In genomic region chr17:29613453-29613852, GRCm38 (mm10) we compare ENCODE assay signal across 7 mouse cellular contexts. TPM values are rescaled to one million over a fixed set of nuclear protein-coding genes. Genes with fewer than 3 reads are reported as not detected.
DNase-seq lines count a peak whose midpoint lies in the region; ATAC-seq and TF ChIP-seq lines count a peak whose summit lies in the region.
"Not testable (repeated sequence)": the region's sequence is repeated elsewhere in the genome, so short reads cannot be mapped to it uniquely, and the experiment has no call there.

No protein-coding gene starts in this region.

- peak; percentile 65 for TF ChIP-seq CTCF in Patski (IDR thresholded peaks at IDR 0.05)
- peak; percentile 39; the same call in 1 of the 2 replicates for TF ChIP-seq CTCF in gastrocnemius, adult 2 months (IDR thresholded peaks at IDR 0.05)
- peak; percentile 43 for TF ChIP-seq CTCF in left cerebral cortex, adult 2 months (IDR thresholded peaks at IDR 0.05)
- peak; percentile 11; the same call in 1 of the 2 replicates for TF ChIP-seq CTCF in liver, postnatal 0 days (IDR thresholded peaks at IDR 0.05; ENCODE audit: low read depth)
- TF ChIP-seq CTCF in midbrain, postnatal 0 days (IDR thresholded peaks at IDR 0.05), result peak; percentile 37

- CTCF ChIA-PET in Patski (lab: Charles Lee), result interaction anchor here (0.9 kb wide), 1 partner anchor 30 kb away, joined by 3 read pairs; no protein-coding TSS in a partner anchor

- not testable (repeated sequence) for H3K27me3 ChIP-seq in Patski; liver, postnatal 0 days (ENCODE audit: insufficient read depth, low read length); midbrain, postnatal 0 days (ENCODE audit: insufficient read depth, low read length)

- in situ Hi-C loops in Patski (cut with MboI; ENCODE audit: low pct_unique_long_range_greater_than_20kb), result not testable (repeated sequence)

- intact Hi-C loops in gastrocnemius, adult 2 months (cut with DNase I); left cerebral cortex, adult 2 months (cut with DNase I): not testable (repeated sequence)

- not testable (repeated sequence) for H3K4me3 ChIP-seq in gastrocnemius, adult 2 months; left cerebral cortex, adult 2 months; liver, postnatal 0 days (ENCODE audit: low read depth, low read length); midbrain, postnatal 0 days (ENCODE audit: low read depth, low read length)

- not testable (repeated sequence) for H3K9me3 ChIP-seq in liver, postnatal 0 days (ENCODE audit: low read length); midbrain, postnatal 0 days (ENCODE audit: low read length)

- not testable (repeated sequence) for ATAC-seq in Patski; liver, postnatal 0 days; midbrain, postnatal 0 days (ENCODE audit: low FRiP score)

- peak; percentile 44 for DNase-seq in A20 (ENCODE audit: low read depth, low spot score)
- DNase-seq in Patski (ENCODE audit: low read depth, low spot score); gastrocnemius, adult 2 months; left cerebral cortex, adult 2 months (ENCODE audit: extremely low spot score in 1 of 2, low spot score in 2 of 2); liver, postnatal 0 days; midbrain, postnatal 0 days (ENCODE audit: low spot score): not testable (repeated sequence)
- DNase-seq in kidney, adult 11 months, result peak; percentile 12

- not testable (repeated sequence) for H3K36me3 ChIP-seq in liver, postnatal 0 days (replicated peaks; ENCODE audit: insufficient read depth, low read length); midbrain, postnatal 0 days (ENCODE audit: insufficient read depth, low read length)

- not testable (repeated sequence) for H3K27ac ChIP-seq in gastrocnemius, adult 2 months; left cerebral cortex, adult 2 months; midbrain, postnatal 0 days (ENCODE audit: low read depth, low read length)
- H3K27ac ChIP-seq in liver, postnatal 0 days (ENCODE audit: low read depth), result 0 out of 2 replicates have a peak overlapping the region, but pooled peaks have one; percentile 96

- POLR2A ChIA-PET in Patski (lab: Charles Lee), result not testable (repeated sequence)

- WGBS in liver, postnatal 0 days (ENCODE audit: insufficient replicate concordance), result 82% methylated on average over 5 of the region's 5 CpGs
- 89% methylated on average over 5 of the region's 5 CpGs for WGBS in midbrain, postnatal 0 days

- H3K9ac ChIP-seq in liver, postnatal 0 days (replicated peaks); midbrain, postnatal 0 days (replicated peaks; ENCODE audit: low read length, poor library complexity, severe bottlenecking): not testable (repeated sequence)

- H3K4me2 ChIP-seq in liver, postnatal 0 days (ENCODE audit: low read depth, low read length), result peak overlapping the region; percentile 80; the same call in 1 of the 2 replicates
- not testable (repeated sequence) for H3K4me2 ChIP-seq in midbrain, postnatal 0 days (ENCODE audit: low read depth, low read length, poor library complexity, severe bottlenecking)

- H3K4me1 ChIP-seq in liver, postnatal 0 days (ENCODE audit: insufficient read depth), result peaks cover 21% of the 10 kb centered on the region
- not testable (repeated sequence) for H3K4me1 ChIP-seq in midbrain, postnatal 0 days (ENCODE audit: insufficient read depth, low read length)

- not testable (repeated sequence) for TF ChIP-seq EP300 in liver, postnatal 0 days (IDR thresholded peaks at IDR 0.05; ENCODE audit: low read depth)

RNA-seq across cellular contexts. Expression of gene Rnf8, which starts 1.1 kb away (rescaled TPM):
- polyA plus RNA-seq in Patski (2021), result 46.2 TPM
- 10 to 100 TPM; 20.1 to 22.3 TPM for total RNA-seq in gastrocnemius, adult 2 months (2021)
- 10 to 100 TPM; 67.2 to 76.2 TPM for total RNA-seq in left cerebral cortex, adult 2 months (2021)
- polyA plus RNA-seq in liver, postnatal 0 days (2015; fragmentation: Nextera tagmentation; extraction: Ambion mirVana), result 20.9 and 22.3 TPM in 2 replicates
- 21.9 and 47.2 TPM in 2 replicates for total RNA-seq in midbrain, postnatal 0 days (2014; rRNA removed)
- 74.3 and 75.3 TPM in 2 replicates for polyA plus RNA-seq in midbrain, postnatal 0 days (2015; fragmentation: Nextera tagmentation; extraction: Ambion mirVana)

RNA-seq across cellular contexts. Expression of gene Gm28043, which starts 1.2 kb away (rescaled TPM):
- 2.4 TPM for polyA plus RNA-seq in Patski (2021)
- 1 to 10 TPM in 1 of 2 experiments, under 1 TPM in 1; 0.70 to 1.2 TPM for total RNA-seq in gastrocnemius, adult 2 months (2021)
- 1 to 10 TPM; 4.5 to 4.8 TPM for total RNA-seq in left cerebral cortex, adult 2 months (2021)
- polyA plus RNA-seq in liver, postnatal 0 days (2015; fragmentation: Nextera tagmentation; extraction: Ambion mirVana), result 0.49 and 0.69 TPM in 2 replicates
- 3.8 and 6.7 TPM in 2 replicates for total RNA-seq in midbrain, postnatal 0 days (2014; rRNA removed)
- polyA plus RNA-seq in midbrain, postnatal 0 days (2015; fragmentation: Nextera tagmentation; extraction: Ambion mirVana), result 1.2 and 1.7 TPM in 2 replicates

RNA-seq across cellular contexts. Expression of gene Cmtr1, which starts 46.9 kb away (rescaled TPM):
- 92.8 TPM for polyA plus RNA-seq in Patski (2021)
- total RNA-seq in gastrocnemius, adult 2 months (2021), result 10 to 100 TPM; 43.6 to 50.5 TPM
- total RNA-seq in left cerebral cortex, adult 2 months (2021), result 100 to 1,000 TPM; 107 to 132 TPM
- polyA plus RNA-seq in liver, postnatal 0 days (2015; fragmentation: Nextera tagmentation; extraction: Ambion mirVana), result 52.8 and 57.2 TPM in 2 replicates
- total RNA-seq in midbrain, postnatal 0 days (2014; rRNA removed), result 58.5 and 63.6 TPM in 2 replicates
- polyA plus RNA-seq in midbrain, postnatal 0 days (2015; fragmentation: Nextera tagmentation; extraction: Ambion mirVana), result 105 and 106 TPM in 2 replicates

Comparison
In these comparisons a context has a peak if more than half of its experiments do, and no peak if none do; other contexts are left out.
1. CTCF ChIP-seq: peak in every context shown above with its lines; median percentile 65 in Patski; 43 in left cerebral cortex, adult 2 months; 39 in gastrocnemius, adult 2 months; 37 in midbrain, postnatal 0 days; 11 in liver, postnatal 0 days.